Mouse (Mus musculus) testis, adult 2 months (tissue): ENCODE measurements around the gene Plk2.

Experiments used
- CTCF ChIP-seq: fragments of 200-500 bp; IDR thresholded peaks from 2 replicates; pipeline ENCODE4 v1.5.1; 2012; ENCODE audit warnings: low read depth, mild to moderate bottlenecking, inconsistent platforms, low read length, moderate library complexity; ENCODE audit not compliant: control insufficient read depth, insufficient read depth, insufficient replicate concordance
- POLR2A ChIP-seq: fragments of 200-500 bp; IDR thresholded peaks from 2 replicates; pipeline ENCODE4 v1.6.1; 2012; ENCODE audit warnings: low read depth, mild to moderate bottlenecking, inconsistent platforms, low read length, moderate library complexity; ENCODE audit not compliant: control insufficient read depth

DNA sequence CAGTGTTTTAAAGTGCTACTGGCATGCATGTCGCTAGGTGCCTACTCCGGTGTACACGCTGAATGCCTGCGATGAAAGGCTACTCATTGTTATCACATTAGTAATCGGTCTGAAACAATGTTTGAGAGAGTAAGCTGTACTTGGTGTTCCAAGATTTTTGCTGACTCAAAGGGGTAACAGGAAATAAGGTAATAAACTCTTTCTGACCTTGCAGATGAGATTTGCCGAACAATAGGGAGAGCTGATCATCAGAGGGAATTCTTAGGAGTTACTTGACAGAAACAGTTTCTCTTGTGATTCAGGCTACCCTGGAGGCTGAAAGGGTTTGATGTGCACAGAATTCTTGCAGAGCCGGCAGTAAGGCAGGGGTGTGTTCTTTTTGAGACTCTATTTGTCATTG lies 41.8 kb downstream of the Plk2 start:
- TF ChIP-seq POLR2A (no peak), CTCF (no peak)
